Mouse (Mus musculus): ENCODE results near the gene Ffar3.

- TF ChIP-seq CTCF (IDR thresholded peaks at IDR 0.05; ENCODE audit: low read depth, low read length) (no peak), POLR2A (IDR thresholded peaks at IDR 0.05; ENCODE audit: extremely low read depth, insufficient read depth, low read length) (no peak)
Measured at GRCm38 (mm10) chr7:30821532-30821931, 34.4 kb downstream of the Ffar3 start.
